Mouse (Mus musculus): Measurements from ENCODE around the gene Acp7.

GRCm38 (mm10) chr7:28631073-28631472, at the start of gene Acp7:
- TF ChIP-seq POLR2A (IDR thresholded peaks at IDR 0.05; ENCODE audit: control insufficient read depth, low read depth, low read length) (no peak), CTCF (IDR thresholded peaks at IDR 0.05; ENCODE audit: control insufficient read depth, insufficient read depth, insufficient replicate concordance, low read depth, low read length) (no peak)

Measured in testis, adult 2 months (tissue).